Mouse (Mus musculus) CH12.LX (cell line): ENCODE measurements at regions not wholly inside any gene's neighbourhood (a gene's known extent, or its start where the extent isn't known, plus 50 kb on each side); places are given as distances from the start of the nearest gene placed in this dataset.

Source experiments
- CTCF ChIP-seq, 2 experiments: IDR thresholded peaks in 1 of 2; conservative IDR thresholded peaks in 1 of 2; 2 replicates each; pipeline ENCODE4 v1.5.1; 2011 to 2012; ENCODE audit warnings: low read depth in 2 of 2, low read length in 2 of 2, improper control_type of control experiment in 1 of 2, inconsistent platforms in 1 of 2, mild to moderate bottlenecking in 1 of 2, moderate library complexity in 1 of 2
- E2F4 ChIP-seq: IDR thresholded peaks from 2 replicates; pipeline ENCODE4 v1.6.1; 2011; ENCODE audit warnings: low read depth, low read length, improper control_type of control experiment; ENCODE audit not compliant: insufficient replicate concordance
- EP300 ChIP-seq: IDR thresholded peaks from 2 replicates; pipeline ENCODE4 v1.6.1; 2011; ENCODE audit warnings: low read length, improper control_type of control experiment
- HCFC1 ChIP-seq: IDR thresholded peaks from 2 replicates; pipeline ENCODE4 v1.6.1; 2012; ENCODE audit warnings: low read depth, mild to moderate bottlenecking, inconsistent platforms, low read length, improper control_type of control experiment
- MAX ChIP-seq: IDR thresholded peaks from 2 replicates; pipeline ENCODE4 v1.6.1; 2011; ENCODE audit warnings: low read length, improper control_type of control experiment
- MAZ ChIP-seq: IDR thresholded peaks from 2 replicates; pipeline ENCODE4 v1.6.1; 2012; ENCODE audit warnings: low read depth, mild to moderate bottlenecking, inconsistent platforms, low read length, improper control_type of control experiment, moderate library complexity
- MXI1 ChIP-seq: IDR thresholded peaks from 2 replicates; pipeline ENCODE4 v1.6.1; 2011; ENCODE audit warnings: mild to moderate bottlenecking, low read depth, low read length, improper control_type of control experiment
- NELFE ChIP-seq: IDR thresholded peaks from 2 replicates; pipeline ENCODE4 v1.6.1; 2011; ENCODE audit warnings: low read depth, low read length, improper control_type of control experiment
- POLR2A ChIP-seq: IDR thresholded peaks from 2 replicates; pipeline ENCODE4 v1.6.1; 2011; ENCODE audit warnings: low read depth, mild to moderate bottlenecking, improper control_type of control experiment, low read length
- POLR2AphosphoS2 ChIP-seq: IDR thresholded peaks from 2 replicates; pipeline ENCODE4 v1.6.1; 2011; ENCODE audit warnings: low read depth, low read length, improper control_type of control experiment
- RCOR1 ChIP-seq: conservative IDR thresholded peaks from 2 replicates; pipeline ENCODE4 v1.6.1; 2012; ENCODE audit warnings: low read depth, mild to moderate bottlenecking, inconsistent platforms, low read length, improper control_type of control experiment
- USF1 ChIP-seq: IDR thresholded peaks from 2 replicates; pipeline ENCODE4 v1.6.1; 2014; ENCODE audit warnings: low read depth, mild to moderate bottlenecking, inconsistent platforms, low read length, improper control_type of control experiment
- USF2 ChIP-seq: conservative IDR thresholded peaks from 2 replicates; pipeline ENCODE4 v1.6.1; 2011; ENCODE audit warnings: low read depth, low read length, improper control_type of control experiment
- ZNF384 ChIP-seq: IDR thresholded peaks from 2 replicates; pipeline ENCODE4 v1.6.1; 2012; ENCODE audit warnings: low read depth, low read length, improper control_type of control experiment, inconsistent platforms

DNA sequence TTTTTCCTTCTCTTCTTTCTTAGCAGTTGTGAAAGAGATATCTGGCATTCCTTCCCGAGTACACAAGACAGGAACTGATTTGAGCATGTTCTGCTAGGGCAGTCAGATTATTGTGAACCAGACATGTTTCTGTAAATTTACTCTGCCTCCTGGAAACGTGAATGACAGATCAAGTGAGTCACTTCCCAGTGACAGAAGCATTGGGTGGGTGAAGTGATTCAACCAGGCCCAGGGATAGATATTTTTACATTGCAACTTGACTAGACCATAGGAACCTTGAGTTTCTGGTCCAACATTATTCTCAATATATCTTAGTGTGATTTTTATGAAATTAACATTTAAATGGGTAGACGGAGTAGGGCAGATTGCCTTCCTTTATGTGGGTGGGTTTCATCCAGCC is 217.4 kb downstream of the Rad51ap2 start:
- no peak for TF ChIP-seq E2F4
- no peak for TF ChIP-seq CTCF (conservative IDR thresholded peaks at IDR 0.05 in 1 of 2, IDR thresholded peaks at IDR 0.05 in 1 of 2; ENCODE audit: low read depth in 2 of 2, low read length in 2 of 2)
- no peak for TF ChIP-seq MAX
- no peak for TF ChIP-seq MXI1
- TF ChIP-seq ZNF384: no peak
- TF ChIP-seq EP300: no peak
- TF ChIP-seq POLR2AphosphoS2: no peak
- no peak for TF ChIP-seq USF1
- TF ChIP-seq NELFE: no peak
- no peak for TF ChIP-seq RCOR1
- TF ChIP-seq POLR2A: no peak
- TF ChIP-seq USF2: no peak
- no peak for TF ChIP-seq HCFC1
- no peak for TF ChIP-seq MAZ
